Mouse (Mus musculus): ENCODE measurements around the gene Myh11. TPM values are rescaled to one million over a fixed set of nuclear protein-coding genes. Genes with fewer than 3 reads are reported as not detected.

Myh11 gene
- total and polyA plus RNA-seq, 2 experiments from 2014 or later: 0.74 to 0.99 TPM

DNA sequence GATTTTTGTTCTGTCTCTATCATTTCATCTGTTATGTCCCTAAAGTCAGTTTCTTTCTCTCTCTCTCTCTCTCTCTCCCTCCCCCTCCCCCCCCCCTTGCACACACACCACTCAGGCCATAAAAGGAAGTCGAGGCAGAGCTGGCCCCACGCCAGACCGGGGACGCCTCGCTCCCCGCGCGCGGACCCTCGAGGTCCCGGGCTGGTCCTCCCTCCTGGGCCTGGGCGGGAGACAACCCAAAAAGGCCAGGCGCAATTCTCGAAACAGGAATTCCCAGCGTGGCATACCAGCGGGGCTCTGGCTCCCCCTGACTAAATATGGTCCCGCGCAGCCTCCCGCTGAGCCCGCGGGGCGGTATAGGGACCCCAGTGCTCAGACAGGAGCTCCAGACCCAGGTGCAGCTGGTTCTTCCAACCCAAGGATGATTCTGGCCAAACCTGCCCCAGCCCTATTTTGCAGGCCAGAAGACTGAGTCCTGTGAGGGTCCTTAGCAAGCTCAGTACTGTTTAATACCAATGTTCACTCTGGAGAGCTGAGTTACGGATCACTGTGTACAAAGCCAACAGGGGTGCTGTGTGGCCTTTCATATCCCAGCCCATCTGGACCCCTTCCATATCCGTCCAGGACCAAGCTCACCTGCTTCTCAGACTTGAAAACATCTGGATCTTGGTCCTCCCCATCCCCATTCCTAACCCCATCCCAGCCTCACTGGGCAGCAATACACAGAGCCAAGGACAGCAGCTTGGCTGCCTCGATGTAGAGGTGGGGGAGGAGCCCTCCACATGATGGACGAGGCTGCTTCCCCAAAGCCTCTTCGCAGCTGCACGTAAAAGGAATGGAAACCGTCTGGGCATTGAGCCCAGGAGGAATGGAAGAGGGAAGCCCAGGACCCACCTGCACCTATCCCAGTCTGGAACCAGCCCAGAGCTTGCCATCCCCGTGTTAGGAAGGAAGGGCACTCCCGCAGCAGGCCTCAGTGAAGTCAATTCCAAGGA is 1.3 kb upstream of the Myh11 start:
- Histone ChIP-seq H3K4me1 (ENCODE audit: insufficient read depth, low read length) (peaks cover 8% of the 10 kb centered on the region), H3K9ac (replicated peaks; ENCODE audit: low read length) (peak overlapping the region; percentile 30; the same call in 1 of the 2 replicates), H3K36me3 (ENCODE audit: insufficient read depth, low read length) (no peaks in the 10 kb centered on the region), H3K27me3 (ENCODE audit: insufficient read depth, low read length) (no peaks in the 10 kb centered on the region), H3K27ac (no peak overlapping the region), H3K4me3 (ENCODE audit: low read length) (peak overlapping the region; percentile 32), H3K4me2 (ENCODE audit: low read depth, low read length) (peak overlapping the region; percentile 64), H3K9me3 (ENCODE audit: low read length) (no peaks in the 10 kb centered on the region)
- WGBS: 13% methylated on average over 31 of the region's 31 CpGs
- ATAC-seq (peak; percentile 12; the same call in 1 of the 2 replicates), DNase-seq (ENCODE audit: low spot score) (peak; percentile 28)
- no peak for TF ChIP-seq CTCF (IDR thresholded peaks at IDR 0.05; ENCODE audit: low read depth)

DNA sequence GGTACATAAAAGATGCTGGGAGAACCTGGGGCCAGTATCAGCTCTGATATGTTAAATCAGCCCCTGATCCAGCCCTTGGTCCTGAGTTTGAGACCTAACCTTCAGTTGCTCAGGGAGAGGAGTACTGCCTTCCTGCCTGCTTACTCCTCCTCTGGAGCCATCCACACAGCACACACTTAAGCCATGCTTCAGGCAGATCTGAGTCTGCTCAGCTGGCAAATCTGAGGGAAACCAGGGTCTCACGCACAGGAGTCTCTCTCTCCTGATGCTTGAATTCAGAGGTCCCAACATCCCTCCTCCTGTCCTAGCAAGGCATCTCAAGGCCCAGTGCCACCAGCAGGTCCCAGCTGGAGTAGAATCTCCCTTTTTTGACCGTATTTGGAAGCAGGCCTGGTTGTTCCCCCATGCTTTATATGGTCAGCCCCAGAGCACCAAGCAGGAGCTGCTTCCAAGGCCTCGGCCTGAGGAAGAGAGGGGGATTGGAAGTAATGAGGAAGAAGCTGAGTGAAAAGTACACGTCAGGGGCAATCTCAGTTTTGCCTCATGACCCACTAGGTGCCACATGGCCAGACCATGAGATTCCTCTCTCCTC is 18.7 kb downstream of the Myh11 start:
- no peak for ATAC-seq
- TF ChIP-seq CTCF (IDR thresholded peaks at IDR 0.05; ENCODE audit: low read depth): no peak
- WGBS: 77% methylated on average over 4 of the region's 4 CpGs

DNA sequence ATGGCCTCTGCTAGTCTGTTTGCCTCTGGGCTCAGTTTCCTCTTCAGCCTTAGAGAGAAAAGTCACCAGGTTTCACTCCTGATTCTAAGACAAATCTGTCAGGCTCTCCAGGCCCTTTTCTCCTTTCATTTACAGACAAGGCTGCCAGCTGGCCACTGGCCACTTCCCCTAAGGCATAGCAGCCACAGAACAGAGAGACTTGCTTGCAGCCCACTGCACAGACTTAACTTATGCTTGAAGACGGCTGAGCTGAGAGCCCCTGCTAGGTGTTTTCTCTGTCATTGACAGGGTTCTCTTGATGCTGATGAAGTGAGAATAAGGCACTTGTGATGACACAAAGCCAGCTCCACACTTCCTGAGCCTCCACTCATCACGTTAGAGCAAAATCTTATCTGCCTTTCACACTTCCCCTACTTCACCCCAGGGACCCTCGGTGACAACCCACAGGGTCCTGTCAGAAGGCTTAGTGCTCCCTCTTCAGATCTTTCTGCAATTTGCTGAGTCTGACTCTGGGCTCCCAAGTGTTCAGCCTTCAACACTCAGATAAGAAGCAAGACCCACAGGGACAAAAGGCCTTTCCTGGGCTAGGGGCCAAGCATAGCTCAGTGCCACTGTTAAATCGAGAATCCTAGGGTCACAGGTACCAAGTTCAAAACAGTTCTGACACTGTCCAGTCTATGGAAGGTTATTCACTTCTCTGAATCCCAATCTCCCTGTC is 25.8 kb downstream of the Myh11 start:
- 38% methylated on average over 4 of the region's 4 CpGs for WGBS
- no peaks in the 10 kb centered on the region for H3K4me1 ChIP-seq (ENCODE audit: insufficient read depth, low read length)
- ATAC-seq (peak; percentile 58; the same call in 1 of the 2 replicates), DNase-seq (ENCODE audit: low spot score) (peak; percentile 49)
- H3K4me2 ChIP-seq (ENCODE audit: low read depth, low read length): no peak overlapping the region
- no peaks in the 10 kb centered on the region for H3K9me3 ChIP-seq (ENCODE audit: low read length)
- H3K4me3 ChIP-seq (ENCODE audit: low read length): no peak overlapping the region
- no peaks in the 10 kb centered on the region for H3K36me3 ChIP-seq (ENCODE audit: insufficient read depth, low read length)
- H3K27ac ChIP-seq: no peak overlapping the region
- H3K9ac ChIP-seq (replicated peaks; ENCODE audit: low read length): no peak overlapping the region
- no peak for TF ChIP-seq CTCF (IDR thresholded peaks at IDR 0.05; ENCODE audit: low read depth)
- no peaks in the 10 kb centered on the region for H3K27me3 ChIP-seq (ENCODE audit: insufficient read depth, low read length)

More for the DNA sequence above, 18.7 kb downstream of the Myh11 start:
- Histone ChIP-seq H3K4me3 (ENCODE audit: low read length) (no peak overlapping the region), H3K27ac (no peak overlapping the region), H3K27me3 (ENCODE audit: insufficient read depth, low read length) (no peaks in the 10 kb centered on the region), H3K36me3 (ENCODE audit: insufficient read depth, low read length) (no peaks in the 10 kb centered on the region), H3K4me2 (ENCODE audit: low read depth, low read length) (no peak overlapping the region), H3K9me3 (ENCODE audit: low read length) (no peaks in the 10 kb centered on the region), H3K9ac (replicated peaks; ENCODE audit: low read length) (no peak overlapping the region), H3K4me1 (ENCODE audit: insufficient read depth, low read length) (no peaks in the 10 kb centered on the region)
- DNase-seq (ENCODE audit: low spot score): no peak

DNA sequence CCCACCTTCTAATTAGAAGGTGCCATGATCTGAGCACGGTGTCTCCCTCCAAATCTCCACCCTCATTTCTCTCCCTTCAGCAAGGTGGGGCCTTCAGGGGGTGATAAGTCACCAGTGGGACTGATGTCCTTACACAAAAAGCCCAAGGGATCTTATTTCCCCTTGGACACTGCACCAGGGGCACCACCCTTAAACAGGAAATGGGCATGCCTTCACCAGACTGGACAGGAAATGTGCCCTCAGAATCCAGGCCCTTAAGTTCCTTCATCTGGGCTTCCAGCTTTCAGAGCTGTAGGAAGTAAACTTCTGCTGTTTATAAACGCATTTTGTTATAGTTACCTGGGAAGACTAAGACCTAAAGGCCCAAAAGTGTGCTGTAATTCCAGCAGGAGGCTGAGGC is 26.7 kb downstream of the Myh11 start:
- Histone ChIP-seq H3K4me3 (ENCODE audit: low read length) (no peak overlapping the region), H3K27me3 (ENCODE audit: insufficient read depth, low read length) (no peaks in the 10 kb centered on the region), H3K4me1 (ENCODE audit: insufficient read depth, low read length) (no peaks in the 10 kb centered on the region), H3K36me3 (ENCODE audit: insufficient read depth, low read length) (no peaks in the 10 kb centered on the region), H3K4me2 (ENCODE audit: low read depth, low read length) (no peak overlapping the region), H3K9ac (replicated peaks; ENCODE audit: low read length) (no peak overlapping the region), H3K9me3 (ENCODE audit: low read length) (no peaks in the 10 kb centered on the region), H3K27ac (no peak overlapping the region)
- 85% methylated on average over 2 of the region's 2 CpGs for WGBS
- DNase-seq (ENCODE audit: low spot score) (no peak), ATAC-seq (no peak)
- TF ChIP-seq CTCF (IDR thresholded peaks at IDR 0.05; ENCODE audit: low read depth): no peak

DNA sequence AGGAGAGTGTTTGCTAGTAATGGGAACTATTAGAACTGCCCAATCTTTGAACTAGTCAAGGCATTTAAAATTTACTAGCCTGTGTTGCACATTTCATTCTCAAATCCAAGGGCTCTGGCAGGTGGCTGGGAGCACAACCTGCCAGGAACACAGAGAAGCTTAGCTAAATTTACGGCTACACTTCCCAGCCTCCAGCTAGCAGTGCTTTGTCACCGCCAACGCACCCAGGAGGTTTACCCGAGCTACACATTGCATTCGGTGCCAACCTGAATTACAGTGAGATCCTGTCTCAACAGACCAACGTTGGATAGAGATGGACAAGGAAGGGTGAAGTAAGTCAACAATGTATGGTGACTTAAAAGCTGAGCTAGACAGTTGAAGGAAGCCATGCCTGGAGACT is 27.9 kb downstream of the Myh11 start:
- Histone ChIP-seq H3K4me3 (ENCODE audit: low read length) (no peak overlapping the region), H3K9me3 (ENCODE audit: low read length) (no peaks in the 10 kb centered on the region), H3K36me3 (ENCODE audit: insufficient read depth, low read length) (no peaks in the 10 kb centered on the region), H3K9ac (replicated peaks; ENCODE audit: low read length) (no peak overlapping the region), H3K4me2 (ENCODE audit: low read depth, low read length) (no peak overlapping the region), H3K27me3 (ENCODE audit: insufficient read depth, low read length) (no peaks in the 10 kb centered on the region), H3K27ac (no peak overlapping the region), H3K4me1 (ENCODE audit: insufficient read depth, low read length) (no peaks in the 10 kb centered on the region)
- DNase-seq (ENCODE audit: low spot score) (no peak), ATAC-seq (no peak)
- WGBS: 85% methylated on average over 6 of the region's 6 CpGs
- TF ChIP-seq CTCF (IDR thresholded peaks at IDR 0.05; ENCODE audit: low read depth): no peak

DNA sequence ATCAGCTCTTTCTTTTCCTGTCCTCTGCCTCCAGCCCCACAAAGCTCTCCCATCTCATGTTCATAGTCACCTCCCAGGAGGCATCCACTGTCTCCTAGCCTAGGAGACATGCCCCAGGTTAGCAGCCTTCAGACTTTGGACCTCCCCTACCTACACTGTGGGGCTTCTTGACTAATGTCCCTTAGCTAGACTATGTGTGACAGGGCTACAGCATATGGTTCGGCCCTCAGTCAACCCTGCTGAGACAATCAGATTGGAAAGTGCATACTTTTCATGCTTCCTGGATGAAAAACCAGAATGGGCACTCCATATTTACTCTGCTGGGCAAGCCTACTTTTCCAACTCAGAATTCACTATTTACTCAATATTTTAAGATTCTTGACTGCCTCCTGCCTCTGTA is 28.8 kb downstream of the Myh11 start:
- no peak overlapping the region for H3K4me3 ChIP-seq (ENCODE audit: low read length)
- ATAC-seq (no peak), DNase-seq (ENCODE audit: low spot score) (no peak)
- H3K4me2 ChIP-seq (ENCODE audit: low read depth, low read length): no peak overlapping the region
- H3K9ac ChIP-seq (replicated peaks; ENCODE audit: low read length): no peak overlapping the region
- H3K27me3 ChIP-seq (ENCODE audit: insufficient read depth, low read length): no peaks in the 10 kb centered on the region
- H3K4me1 ChIP-seq (ENCODE audit: insufficient read depth, low read length): no peaks in the 10 kb centered on the region
- WGBS: 73% methylated on average over 1 of the region's 1 CpGs
- TF ChIP-seq CTCF (IDR thresholded peaks at IDR 0.05; ENCODE audit: low read depth): no peak
- no peaks in the 10 kb centered on the region for H3K36me3 ChIP-seq (ENCODE audit: insufficient read depth, low read length)
- no peaks in the 10 kb centered on the region for H3K9me3 ChIP-seq (ENCODE audit: low read length)
- no peak overlapping the region for H3K27ac ChIP-seq
